Mouse (Mus musculus): ENCODE data around the gene Golph3l. TPM values are rescaled to one million over a fixed set of nuclear protein-coding genes. Genes with fewer than 3 reads are reported as not detected.
"Not testable (repeated sequence)": the region's sequence is repeated elsewhere in the genome, so short reads cannot be mapped to it uniquely, and the experiment has no call there.

The Golph3l gene
- total RNA-seq, 2 experiments from 2014 or later: 20.6 to 20.8 TPM

GRCm38 (mm10) chr3:95623551-95623950 is 34.8 kb downstream of the Golph3l start:
- no peak for DNase-seq (ENCODE audit: low spot score in 2 of 2)
- intact Hi-C loops (cut with DNase I): no loop called here

- DNase-seq (ENCODE audit: low spot score in 2 of 2); intact Hi-C loops (cut with DNase I): not testable (repeated sequence)
Measured at GRCm38 (mm10) chr3:95623991-95624515, 35.3 kb downstream of the Golph3l start.

- intact Hi-C loops (cut with DNase I): no loop called here
- DNase-seq (ENCODE audit: low spot score in 2 of 2): peak; percentile 97 to 99
Measured at GRCm38 (mm10) chr3:95624628-95625503, 36.1 kb downstream of the Golph3l start, which contains the start of gene Ensa. Gene Ensa (plus strand): TSS chr3:95624993.

- DNase-seq (ENCODE audit: low spot score in 2 of 2): peak; percentile 82 to 84
- intact Hi-C loops (cut with DNase I): no loop called here
Measured at GRCm38 (mm10) chr3:95627763-95628162, 39.0 kb downstream of the Golph3l start.

- intact Hi-C loops (cut with DNase I): no loop called here
- peak; percentile 72 to 73 for DNase-seq (ENCODE audit: low spot score in 2 of 2)
Measured at GRCm38 (mm10) chr3:95629755-95630154, 41.0 kb downstream of the Golph3l start.

- intact Hi-C loops (cut with DNase I): no loop called here
- no peak for DNase-seq (ENCODE audit: low spot score in 2 of 2)
Measured at GRCm38 (mm10) chr3:95630856-95631255, 42.1 kb downstream of the Golph3l start.

GRCm38 (mm10) chr3:95631304-95631703 is 42.6 kb downstream of the Golph3l start:
- intact Hi-C loops (cut with DNase I): no loop called here
- no peak for DNase-seq (ENCODE audit: low spot score in 2 of 2)

GRCm38 (mm10) chr3:95632648-95633588 is 44.2 kb downstream of the Golph3l start:
- no peak for DNase-seq (ENCODE audit: low spot score in 2 of 2)
- intact Hi-C loops (cut with DNase I): loop anchor here (1.0 kb wide), 1 partner anchor 42 kb away; no protein-coding TSS in a partner anchor

GRCm38 (mm10) chr3:95635636-95636035 is 46.9 kb downstream of the Golph3l start:
- intact Hi-C loops (cut with DNase I): no loop called here
- DNase-seq (ENCODE audit: low spot score in 2 of 2): no peak

- intact Hi-C loops (cut with DNase I): no loop called here
- no peak for DNase-seq (ENCODE audit: low spot score in 2 of 2)
Measured at GRCm38 (mm10) chr3:95636072-95636471, 47.3 kb downstream of the Golph3l start.

- intact Hi-C loops (cut with DNase I): no loop called here
- no peak for DNase-seq (ENCODE audit: low spot score in 2 of 2)
Measured at GRCm38 (mm10) chr3:95639694-95640093, 51.0 kb downstream of the Golph3l start.

- intact Hi-C loops (cut with DNase I): no loop called here
- DNase-seq (ENCODE audit: low spot score in 2 of 2): no peak
Measured at GRCm38 (mm10) chr3:95643097-95643496, 54.4 kb downstream of the Golph3l start.

- DNase-seq (ENCODE audit: low spot score in 2 of 2): no peak
- intact Hi-C loops (cut with DNase I): no loop called here
Measured at GRCm38 (mm10) chr3:95645313-95646235, 56.8 kb downstream of the Golph3l start.

GRCm38 (mm10) chr3:95648016-95648415 is 59.3 kb downstream of the Golph3l start:
- intact Hi-C loops (cut with DNase I): no loop called here
- DNase-seq (ENCODE audit: low spot score in 2 of 2): no peak

- intact Hi-C loops (cut with DNase I): no loop called here
- DNase-seq (ENCODE audit: low spot score in 2 of 2): no peak
Measured at GRCm38 (mm10) chr3:95650276-95651032, 61.7 kb downstream of the Golph3l start.

GRCm38 (mm10) chr3:95651033-95651373 is 62.3 kb downstream of the Golph3l start:
- DNase-seq (ENCODE audit: low spot score in 2 of 2): no peak
- intact Hi-C loops (cut with DNase I): no loop called here

GRCm38 (mm10) chr3:95651391-95652203 is 62.9 kb downstream of the Golph3l start:
- intact Hi-C loops (cut with DNase I): no loop called here
- no peak for DNase-seq (ENCODE audit: low spot score in 2 of 2)

Data from left cerebral cortex, postnatal 36 days (tissue).